Comparison of ENCODE assay signal across 10 mouse cellular contexts in the genomic region with DNA sequence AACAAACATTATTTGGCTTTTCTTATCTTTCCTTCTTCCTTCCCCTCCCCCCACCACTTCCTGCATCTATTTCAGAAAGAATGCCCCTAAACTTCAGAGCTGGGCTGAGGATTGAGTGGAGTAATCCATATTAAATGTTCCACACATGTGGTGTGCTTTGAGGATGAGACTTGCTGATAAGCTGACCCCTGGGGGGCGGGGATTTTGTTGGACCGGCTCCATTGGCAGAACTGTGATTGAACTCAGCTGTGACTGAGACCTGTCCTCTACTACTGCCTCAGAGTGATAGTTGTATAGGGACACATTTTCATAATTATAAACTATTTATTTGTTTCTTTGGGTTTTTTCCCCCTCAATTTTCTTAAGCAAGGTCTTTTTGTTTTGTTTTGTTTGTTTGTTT. TPM values are rescaled to one million over a fixed set of nuclear protein-coding genes. Genes with fewer than 3 reads are reported as not detected.
A peak's percentile ranks its signal among the peaks of the same experiment; 100 is the strongest.
DNase-seq lines count a peak whose midpoint lies in the region; ATAC-seq and TF ChIP-seq lines count a peak whose summit lies in the region.
"Had no signal": no experiment of that assay in that cellular context is flagged by ENCODE, and none has a peak within 500 bp of the region (broad histone marks: within the 10 kb centered on the region; RNA-seq: fewer than 3 reads in every experiment).

No protein-coding gene starts in this region.

- no peak for TF ChIP-seq POLR2A in heart, adult 2 months (IDR thresholded peaks at IDR 0.05; ENCODE audit: insufficient read depth, low read depth, low read length)

- intact Hi-C loops in heart, adult 2 months (cut with DNase I) = loop anchor here (5.0 kb wide), 4 partner anchors 44 to 151 kb away; no protein-coding TSS in a partner anchor

- no peak for TF ChIP-seq CTCF in heart, adult 2 months (IDR thresholded peaks at IDR 0.05)

- WGBS in heart, adult 2 months = 24% methylated on average over 2 of the region's 2 CpGs
- 29% methylated on average over 2 of the region's 2 CpGs for WGBS in heart, embryonic 11.5 days (ENCODE audit: insufficient replicate concordance)
- WGBS in midbrain, embryonic 14.5 days = 52% methylated on average over 2 of the region's 2 CpGs
- 33% methylated on average over 2 of the region's 2 CpGs for WGBS in midbrain, embryonic 10.5 days

- H3K79me2 ChIP-seq in heart, adult 2 months (replicated peaks; ENCODE audit: control insufficient read depth, insufficient read depth, low read length) = no peaks in the 10 kb centered on the region

- peaks cover 16% of the 10 kb centered on the region for H3K36me3 ChIP-seq in heart, adult 2 months (ENCODE audit: control insufficient read depth, insufficient read depth, low read length)
- H3K36me3 ChIP-seq in heart, embryonic 11.5 days (ENCODE audit: control insufficient read depth, insufficient read depth, low read length) = no peaks in the 10 kb centered on the region
- H3K36me3 ChIP-seq in midbrain, embryonic 14.5 days (ENCODE audit: control insufficient read depth, insufficient read depth, low read length) = no peaks in the 10 kb centered on the region
- no peaks in the 10 kb centered on the region for H3K36me3 ChIP-seq in midbrain, embryonic 10.5 days
- H3K36me3 ChIP-seq: limb, embryonic 15.5 days had no signal

- no peaks in the 10 kb centered on the region for H3K9me3 ChIP-seq in heart, embryonic 11.5 days (replicated peaks; ENCODE audit: control insufficient read depth, low read length)
- no peaks in the 10 kb centered on the region for H3K9me3 ChIP-seq in midbrain, embryonic 14.5 days (ENCODE audit: control insufficient read depth, low read length)
- H3K9me3 ChIP-seq in midbrain, embryonic 10.5 days (replicated peaks) = 0 out of 2 replicates have a peak, but pooled peaks cover 2% of the 10 kb centered on the region
- H3K9me3 ChIP-seq: forebrain, embryonic 13.5 days; limb, embryonic 15.5 days; megakaryocyte, embryonic 14.5 days had no signal

- H3K4me1 ChIP-seq in heart, adult 2 months (ENCODE audit: control insufficient read depth, insufficient read depth, low read length) = peaks cover 16% of the 10 kb centered on the region
- H3K4me1 ChIP-seq in heart, embryonic 11.5 days (ENCODE audit: control insufficient read depth, insufficient read depth, low read length) = peaks cover 4% of the 10 kb centered on the region; the same call in 1 of the 2 replicates
- peaks cover 10% of the 10 kb centered on the region; the same call in 1 of the 2 replicates for H3K4me1 ChIP-seq in midbrain, embryonic 14.5 days (ENCODE audit: control insufficient read depth, insufficient read depth, low read length)
- peaks cover 34% of the 10 kb centered on the region for H3K4me1 ChIP-seq in midbrain, embryonic 10.5 days

- TF ChIP-seq EP300 in heart, adult 2 months (IDR thresholded peaks at IDR 0.05; ENCODE audit: insufficient read depth, low read depth, low read length) = no peak

- peak; percentile 49 to 63 for DNase-seq in heart, adult 2 months
- peak; percentile 13 for DNase-seq in midbrain, embryonic 14.5 days
- DNase-seq in midbrain, embryonic 10.5 days (ENCODE audit: low spot score) = no peak
- DNase-seq in heart, postnatal 4 days = peak; percentile 56
- no peak for DNase-seq in right cerebral cortex, adult 2 months (ENCODE audit: low spot score in 2 of 2)

- ATAC-seq in heart, embryonic 11.5 days (replicated peaks; ENCODE audit: insufficient number of reproducible peaks, low FRiP score, low TSS enrichment) = no peak
- ATAC-seq in midbrain, embryonic 14.5 days (ENCODE audit: low FRiP score, low TSS enrichment) = no peak
- no peak for ATAC-seq in megakaryocyte-erythroid progenitor cell, adult 5-6 weeks (replicated peaks; ENCODE audit: low FRiP score, low TSS enrichment, poor library complexity, severe bottlenecking)
- ATAC-seq: forebrain, embryonic 13.5 days had no signal

- no peak overlapping the region for H3K4me3 ChIP-seq in heart, adult 2 months
- no peak overlapping the region for H3K4me3 ChIP-seq in heart, embryonic 11.5 days (ENCODE audit: low read depth, low read length)
- no peak overlapping the region for H3K4me3 ChIP-seq in midbrain, embryonic 14.5 days (replicated peaks; ENCODE audit: low read depth, low read length)
- H3K4me3 ChIP-seq in midbrain, embryonic 10.5 days = no peak overlapping the region
- H3K4me3 ChIP-seq: forebrain, embryonic 13.5 days; limb, embryonic 15.5 days; megakaryocyte, embryonic 14.5 days had no signal

- peak overlapping the region; percentile 22; the same call in 1 of the 2 replicates for H3K27ac ChIP-seq in heart, adult 2 months
- no peak overlapping the region for H3K27ac ChIP-seq in heart, embryonic 11.5 days (ENCODE audit: low read depth, low read length)
- no peak overlapping the region for H3K27ac ChIP-seq in midbrain, embryonic 14.5 days (replicated peaks; ENCODE audit: low read depth, low read length)
- H3K27ac ChIP-seq in midbrain, embryonic 10.5 days (replicated peaks) = no peak overlapping the region
- H3K27ac ChIP-seq: forebrain, embryonic 13.5 days; limb, embryonic 15.5 days had no signal

- no peak overlapping the region for H3K9ac ChIP-seq in heart, adult 2 months (ENCODE audit: low read depth, low read length)
- no peak overlapping the region for H3K9ac ChIP-seq in heart, embryonic 11.5 days (ENCODE audit: low read depth, low read length)
- no peak overlapping the region for H3K9ac ChIP-seq in midbrain, embryonic 14.5 days (replicated peaks; ENCODE audit: low read length)
- H3K9ac ChIP-seq: forebrain, embryonic 13.5 days; limb, embryonic 15.5 days had no signal

- H3K27me3 ChIP-seq in heart, adult 2 months (ENCODE audit: control insufficient read depth, insufficient read depth, low read length) = no peaks in the 10 kb centered on the region
- H3K27me3 ChIP-seq in heart, embryonic 11.5 days (ENCODE audit: control insufficient read depth, insufficient read depth, low read length) = no peaks in the 10 kb centered on the region
- H3K27me3 ChIP-seq in midbrain, embryonic 14.5 days (ENCODE audit: control insufficient read depth, insufficient read depth, low read length) = no peaks in the 10 kb centered on the region
- H3K27me3 ChIP-seq in midbrain, embryonic 10.5 days (ENCODE audit: low read depth, poor library complexity, severe bottlenecking) = 0 out of 2 replicates have a peak, but pooled peaks cover 3% of the 10 kb centered on the region
- H3K27me3 ChIP-seq: forebrain, embryonic 13.5 days; limb, embryonic 15.5 days had no signal

- no peak overlapping the region for H3K4me2 ChIP-seq in heart, embryonic 11.5 days
- H3K4me2 ChIP-seq in midbrain, embryonic 14.5 days (ENCODE audit: low read length) = no peak overlapping the region
- H3K4me2 ChIP-seq: forebrain, embryonic 13.5 days; limb, embryonic 15.5 days had no signal

RNA-seq across cellular contexts. Expression of a gene that starts 2.9 kb away (rescaled TPM):
- 10 to 100 TPM in 1 of 2 experiments, 1 to 10 TPM in 1; 7.6 to 11.0 TPM for total RNA-seq in heart, adult 2 months (2021)
- polyA plus RNA-seq in heart, adult 2 months (2012; rRNA removed) = 3.6 and 7.2 TPM in 2 replicates
- polyA plus RNA-seq in heart, embryonic 11.5 days (2014; fragmentation: Nextera tagmentation; extraction: Ambion mirVana) = 6.2 and 7.7 TPM in 2 replicates
- 3.4 and 8.9 TPM in 2 replicates for polyA plus RNA-seq in midbrain, embryonic 14.5 days (2014; fragmentation: Nextera tagmentation; extraction: Ambion mirVana)
- polyA plus RNA-seq in midbrain, embryonic 10.5 days (2016; fragmentation: Nextera tagmentation; extraction: Ambion mirVana) = 11.7 and 15.3 TPM in 2 replicates
- total RNA-seq in heart, postnatal 4 days (2021) = 10 to 100 TPM; 22.1 to 22.7 TPM
- total RNA-seq in megakaryocyte-erythroid progenitor cell, adult 5-6 weeks (2014; fragmentation: Nextera tagmentation) = not detected in 2 replicates
- total RNA-seq in megakaryocyte-erythroid progenitor cell, adult 5-6 weeks (2017) = not detected in 2 replicates

Comparison
In these comparisons a context has a peak if more than half of its experiments do, and no peak if none do; other contexts are left out.
1. DNase-seq: peak in heart, adult 2 months (2 of 2), midbrain, embryonic 14.5 days (single experiment) and heart, postnatal 4 days (single experiment); none in midbrain, embryonic 10.5 days (single experiment) and right cerebral cortex, adult 2 months (0 of 2).